Mouse (Mus musculus) liver, embryonic 14.5 days (tissue): ENCODE results near the gene Nr2f2.

ENCODE experiments used
- CTCF ChIP-seq: IDR thresholded peaks from 2 replicates; pipeline ENCODE4 v1.5.1; 2016; ENCODE audit warnings: antibody characterized with exemption, low read depth, control low read depth
- EP300 ChIP-seq: IDR thresholded peaks from 2 replicates; pipeline ENCODE4 v1.6.1; 2016; ENCODE audit warnings: antibody characterized with exemption, low read depth

DNA sequence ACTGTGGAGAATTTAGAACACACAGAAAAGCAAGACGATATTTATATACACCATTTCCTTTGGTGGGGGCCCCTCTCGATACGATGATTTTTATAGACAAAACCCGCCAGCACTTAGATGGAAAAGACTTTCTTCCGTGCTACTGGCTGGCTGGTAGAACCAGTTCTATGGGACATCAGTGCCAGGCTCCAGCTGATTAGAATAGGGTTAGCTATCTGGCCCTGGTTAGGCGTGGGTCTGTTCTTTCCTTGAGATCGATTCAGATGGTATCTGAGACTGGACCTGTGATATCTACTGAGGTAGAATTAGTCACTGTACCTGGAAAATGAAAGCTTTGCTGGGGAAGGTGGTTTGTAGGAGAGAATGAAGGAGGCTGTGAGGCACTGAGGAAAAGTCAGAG lies 46.4 kb upstream of the Nr2f2 start:
- TF ChIP-seq EP300 (no peak), CTCF (no peak)
